Mouse (Mus musculus) limb, embryonic 13.5 days (tissue): Measurements from ENCODE around the gene Hnrnph2. TPM values are rescaled to one million over a fixed set of nuclear protein-coding genes. Genes with fewer than 3 reads are reported as not detected.

Experiments
- ATAC-seq: fragments of 200-750 bp; cut with Nextera tagmentation; 2 replicates; pipeline ENCODE4 v1.8.0; 2017; ENCODE audit warnings: low read depth, moderate number of reproducible peaks, moderate TSS enrichment; ENCODE audit not compliant: low FRiP score
- H3K27ac ChIP-seq: fragments of 300-500 bp; sonication (generic); 2 replicates; pipeline ENCODE4 v1.5.1; 2015; ENCODE audit warnings: inconsistent platforms, mild to moderate bottlenecking, moderate library complexity
- H3K27me3 ChIP-seq: fragments of 300-500 bp; sonication (generic); 2 replicates; pipeline ENCODE4 v1.6.1; 2015; ENCODE audit warnings: mild to moderate bottlenecking, inconsistent platforms
- H3K36me3 ChIP-seq: fragments of 300-500 bp; sonication (generic); 2 replicates; pipeline ENCODE4 v1.6.1; 2015; ENCODE audit warnings: inconsistent platforms, mild to moderate bottlenecking, moderate library complexity
- H3K4me1 ChIP-seq: fragments of 300-500 bp; sonication (generic); 2 replicates; pipeline ENCODE4 v1.6.1; 2015; ENCODE audit warnings: inconsistent platforms
- H3K4me2 ChIP-seq: fragments of 300-500 bp; sonication (generic); replicated peaks from 2 replicates; pipeline ENCODE4 v1.6.1; 2015; ENCODE audit warnings: inconsistent platforms, mild to moderate bottlenecking, moderate library complexity
- H3K4me3 ChIP-seq: fragments of 300-500 bp; sonication (generic); 2 replicates; pipeline ENCODE4 v1.5.1; 2015; ENCODE audit warnings: moderate library complexity, mild to moderate bottlenecking, inconsistent platforms
- H3K9ac ChIP-seq: fragments of 300-500 bp; sonication (generic); 2 replicates; pipeline ENCODE4 v1.6.1; 2015; ENCODE audit warnings: mild to moderate bottlenecking, inconsistent platforms
- H3K9me3 ChIP-seq: fragments of 300-500 bp; sonication (generic); 2 replicates; pipeline ENCODE4 v1.6.1; 2016; ENCODE audit warnings: inconsistent platforms
- WGBS: fragments of 180-500 bp; shearing (Covaris S2); methylation state at CpG from one replicate; pipeline ENCODE4 v1.1.7; 2015; 5-methylcytosine and 5-hydroxymethylcytosine counted together
- polyA plus RNA-seq: library from polyadenylated mRNA; unstranded; fragments of >200 nt; fragmentation: Nextera tagmentation; extraction: Ambion mirVana; gene quantifications from 2 replicates; pipeline ENCODE4 v1.2.1, GENCODE M21; 2015

Hnrnph2 gene
- 162 and 163 TPM in 2 replicates for polyA plus RNA-seq

DNA sequence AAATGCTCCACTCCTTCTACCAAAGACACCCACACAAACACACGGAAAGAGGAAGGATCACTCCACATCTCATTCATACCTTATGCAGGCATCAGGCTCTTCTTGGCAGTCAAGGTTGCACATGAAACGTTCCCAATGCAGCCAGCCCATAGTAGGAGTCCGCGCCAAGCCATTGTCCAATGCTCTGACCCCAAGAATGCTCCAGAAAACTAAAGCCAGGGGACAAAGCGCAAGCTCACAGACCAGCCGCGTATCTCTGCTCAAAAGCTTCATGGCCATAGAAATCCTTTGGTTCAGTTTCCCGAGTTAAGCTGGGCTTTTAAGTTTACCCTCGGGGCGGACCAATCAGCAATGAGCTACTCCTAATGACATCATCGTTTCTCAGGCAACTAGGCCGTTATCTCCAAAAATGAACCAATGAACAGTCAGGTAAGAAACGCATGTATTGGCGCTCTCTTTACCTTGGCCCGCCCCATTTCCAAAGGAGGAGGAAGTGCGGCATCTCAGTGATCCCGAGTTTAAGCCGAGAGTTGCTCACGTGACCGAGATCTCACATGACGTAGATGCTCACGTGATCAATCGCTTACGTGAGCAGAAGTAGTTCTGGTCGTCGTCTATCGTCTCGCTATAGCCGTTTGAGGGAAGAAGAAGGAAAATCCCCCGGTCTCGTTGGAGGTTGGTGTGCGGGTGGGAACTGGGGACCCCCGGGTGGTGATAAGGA lies at the start of gene Hnrnph2, which contains the start of gene Gla:
Hnrnph2 (plus strand) TSS at position 521 of the 721 bp plus-strand sequence.
Gla (minus strand) TSS at position 467 of the 721 bp plus-strand sequence.
- Histone ChIP-seq H3K9me3 (no peaks in the 10 kb centered on the region), H3K36me3 (no peaks in the 10 kb centered on the region), H3K4me3 (peak within 1 kb of the TSS; percentile 54), H3K4me2 (peak within 1 kb of the TSS; percentile 67), H3K4me1 (peaks cover 9% of the 10 kb centered on the region), H3K27me3 (peaks cover 6% of the 10 kb centered on the region; the same call in 1 of the 2 replicates), H3K27ac (peak within 1 kb of the TSS; percentile 86), H3K9ac (peak within 1 kb of the TSS; percentile 69)
- peak; percentile 97 for ATAC-seq
- WGBS, result 21% methylated on average over 33 of the region's 33 CpGs

DNA sequence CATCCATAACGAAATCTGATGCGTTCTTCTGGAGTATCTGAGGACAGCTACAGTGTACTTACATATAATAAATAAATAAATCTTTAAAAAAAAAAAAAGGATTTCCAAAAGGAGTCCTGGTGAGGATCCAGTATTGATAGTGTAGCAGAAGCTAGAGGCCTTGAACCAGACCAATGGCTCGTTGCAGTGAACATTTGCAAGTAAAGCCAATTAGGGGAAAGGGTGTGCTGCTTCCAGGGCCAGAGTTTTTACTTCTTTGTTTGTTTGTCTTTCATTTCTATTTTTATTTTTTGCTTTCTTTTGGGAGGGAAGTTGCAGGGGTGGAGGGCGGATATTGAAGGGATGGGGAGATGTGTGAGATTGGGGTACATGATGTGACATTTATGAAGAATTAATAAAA lies 47.7 kb upstream of the Hnrnph2 start:
- H3K4me1 ChIP-seq, result no peaks in the 10 kb centered on the region
- no peak overlapping the region for H3K9ac ChIP-seq
- H3K36me3 ChIP-seq, result no peaks in the 10 kb centered on the region
- H3K27me3 ChIP-seq, result no peaks in the 10 kb centered on the region; the same call in 1 of the 2 replicates
- WGBS, result 90% methylated on average over 4 of the region's 4 CpGs
- no peak overlapping the region for H3K4me3 ChIP-seq
- ATAC-seq, result no peak
- no peak overlapping the region for H3K4me2 ChIP-seq
- no peaks in the 10 kb centered on the region for H3K9me3 ChIP-seq
- H3K27ac ChIP-seq, result no peak overlapping the region

GRCm38 (mm10) chrX:134554425-134554824 lies 46.6 kb upstream of the Hnrnph2 start:
- H3K36me3 ChIP-seq, result no peaks in the 10 kb centered on the region

DNA sequence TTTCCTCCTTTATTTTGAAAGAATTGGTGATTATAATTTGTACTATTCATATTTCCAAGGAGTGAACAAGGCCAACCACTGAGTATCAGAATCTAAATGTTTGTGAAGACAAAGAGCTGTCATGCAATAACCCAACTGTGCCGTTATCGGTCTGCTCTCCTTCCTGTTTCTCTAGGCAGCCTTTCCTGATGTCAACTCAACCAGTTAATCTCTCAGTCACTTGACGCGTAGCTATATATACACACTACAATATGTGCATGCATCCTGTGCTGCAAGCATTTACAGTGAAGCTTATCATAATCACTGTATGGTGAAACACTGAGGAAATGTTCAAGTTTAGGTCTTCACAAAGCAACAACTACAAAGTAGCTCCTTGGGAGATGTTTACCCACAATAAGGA lies 36.7 kb upstream of the Hnrnph2 start:
- H3K27me3 ChIP-seq, result peaks cover 4% of the 10 kb centered on the region; the same call in 1 of the 2 replicates
- H3K4me2 ChIP-seq, result no peak overlapping the region
- no peak overlapping the region for H3K9ac ChIP-seq
- no peaks in the 10 kb centered on the region for H3K36me3 ChIP-seq
- H3K4me3 ChIP-seq, result no peak overlapping the region
- no peaks in the 10 kb centered on the region for H3K9me3 ChIP-seq
- no peak overlapping the region for H3K27ac ChIP-seq
- WGBS, result 87% methylated on average over 4 of the region's 4 CpGs
- H3K4me1 ChIP-seq, result no peaks in the 10 kb centered on the region
- no peak for ATAC-seq

More at GRCm38 (mm10) chrX:134554425-134554824, 46.6 kb upstream of the Hnrnph2 start:
- H3K4me2 ChIP-seq, result no peak overlapping the region
- H3K27me3 ChIP-seq, result no peaks in the 10 kb centered on the region; the same call in 1 of the 2 replicates
- no peak overlapping the region for H3K27ac ChIP-seq
- H3K4me3 ChIP-seq, result no peak overlapping the region
- no peaks in the 10 kb centered on the region for H3K9me3 ChIP-seq
- no peak overlapping the region for H3K9ac ChIP-seq
- no peaks in the 10 kb centered on the region for H3K4me1 ChIP-seq
- WGBS, result 68% methylated on average over 6 of the region's 6 CpGs
- ATAC-seq, result no peak

- Histone ChIP-seq H3K4me3 (no peak overlapping the region), H3K9ac (no peak overlapping the region), H3K36me3 (no peaks in the 10 kb centered on the region), H3K4me1 (no peaks in the 10 kb centered on the region), H3K27me3 (peaks cover 4% of the 10 kb centered on the region; the same call in 1 of the 2 replicates), H3K27ac (no peak overlapping the region), H3K9me3 (no peaks in the 10 kb centered on the region), H3K4me2 (no peak overlapping the region)
- 79% methylated on average over 8 of the region's 8 CpGs for WGBS
- ATAC-seq, result no peak
Observed at GRCm38 (mm10) chrX:134566536-134567222, 34.3 kb upstream of the Hnrnph2 start.

DNA sequence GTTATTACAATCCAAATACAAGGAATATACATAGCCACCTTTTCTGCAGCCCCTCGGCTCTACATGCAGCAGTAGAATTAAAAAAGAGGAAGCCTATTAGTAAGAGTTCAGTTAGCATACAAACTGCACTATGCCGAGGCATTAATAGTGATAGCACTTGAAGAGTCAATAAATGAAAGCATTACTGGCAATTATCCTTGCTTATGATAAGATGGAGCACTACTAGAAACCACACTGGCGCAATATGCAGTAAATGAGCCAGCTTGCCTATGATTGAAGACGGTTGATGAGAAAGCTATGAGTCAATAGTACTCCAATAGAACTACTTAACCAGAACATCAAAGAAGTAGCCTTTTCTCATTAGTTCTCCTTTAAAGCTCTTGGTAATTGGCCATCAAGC lies 23.1 kb upstream of the Hnrnph2 start:
- Histone ChIP-seq H3K9ac (no peak overlapping the region), H3K9me3 (no peaks in the 10 kb centered on the region), H3K27ac (no peak overlapping the region), H3K4me3 (no peak overlapping the region), H3K4me2 (no peak overlapping the region), H3K4me1 (no peaks in the 10 kb centered on the region), H3K36me3 (no peaks in the 10 kb centered on the region), H3K27me3 (peaks cover 5% of the 10 kb centered on the region; the same call in 1 of the 2 replicates)
- 72% methylated on average over 4 of the region's 4 CpGs for WGBS
- ATAC-seq, result no peak

- no peaks in the 10 kb centered on the region for H3K4me1 ChIP-seq
- no peak overlapping the region for H3K27ac ChIP-seq
- H3K36me3 ChIP-seq, result no peaks in the 10 kb centered on the region
- peaks cover 6% of the 10 kb centered on the region; the same call in 1 of the 2 replicates for H3K27me3 ChIP-seq
- no peak overlapping the region for H3K4me2 ChIP-seq
- no peak overlapping the region for H3K9ac ChIP-seq
- H3K4me3 ChIP-seq, result no peak overlapping the region
- ATAC-seq, result no peak
- WGBS, result 85% methylated on average over 14 of the region's 14 CpGs
- H3K9me3 ChIP-seq, result no peaks in the 10 kb centered on the region
Observed at GRCm38 (mm10) chrX:134580528-134581305, 20.3 kb upstream of the Hnrnph2 start.

GRCm38 (mm10) chrX:134582270-134582669 lies 18.7 kb upstream of the Hnrnph2 start:
- Histone ChIP-seq H3K4me1 (peaks cover 7% of the 10 kb centered on the region; the same call in 1 of the 2 replicates), H3K4me2 (no peak overlapping the region), H3K36me3 (no peaks in the 10 kb centered on the region), H3K27me3 (peaks cover 6% of the 10 kb centered on the region; the same call in 1 of the 2 replicates), H3K9ac (no peak overlapping the region), H3K4me3 (no peak overlapping the region), H3K27ac (no peak overlapping the region), H3K9me3 (no peaks in the 10 kb centered on the region)
- ATAC-seq, result no peak
- 89% methylated on average over 10 of the region's 11 CpGs for WGBS

GRCm38 (mm10) chrX:134582888-134583669 lies 17.9 kb upstream of the Hnrnph2 start, which contains the start of gene Btk:
TSS of gene Btk (minus strand) at chrX:134583570.
- WGBS, result 84% methylated on average over 11 of the region's 11 CpGs
- peaks cover 4% of the 10 kb centered on the region; the same call in 1 of the 2 replicates for H3K27me3 ChIP-seq
- no peaks in the 10 kb centered on the region for H3K36me3 ChIP-seq

GRCm38 (mm10) chrX:134585103-134586002 lies 15.6 kb upstream of the Hnrnph2 start, which contains the start of gene Rpl36a:
TSS of gene Rpl36a (plus strand) at chrX:134585654.
- peak within 1 kb of the TSS; percentile 74 for H3K9ac ChIP-seq
- peak; percentile 98 for ATAC-seq
- H3K36me3 ChIP-seq, result peaks cover 2% of the 10 kb centered on the region; the same call in 1 of the 2 replicates
- H3K27me3 ChIP-seq, result peaks cover 4% of the 10 kb centered on the region; the same call in 1 of the 2 replicates
- H3K4me1 ChIP-seq, result peaks cover 7% of the 10 kb centered on the region; the same call in 1 of the 2 replicates
- 14% methylated on average over 45 of the region's 45 CpGs for whole genome bisulfite sequencing
- H3K9me3 ChIP-seq, result no peaks in the 10 kb centered on the region
- peak within 1 kb of the TSS; percentile 55 for H3K4me3 ChIP-seq
- H3K27ac ChIP-seq, result peak within 1 kb of the TSS; percentile 86
- peak within 1 kb of the TSS; percentile 69 for H3K4me2 ChIP-seq

More at GRCm38 (mm10) chrX:134582888-134583669, 17.9 kb upstream of the Hnrnph2 start, which contains the start of gene Btk:
- Histone ChIP-seq H3K9ac (no peak within 1 kb of the TSS), H3K9me3 (no peaks in the 10 kb centered on the region), H3K4me2 (no peak within 1 kb of the TSS), H3K4me3 (no peak within 1 kb of the TSS), H3K4me1 (peaks cover 7% of the 10 kb centered on the region; the same call in 1 of the 2 replicates), H3K27ac (no peak within 1 kb of the TSS)
- ATAC-seq, result no peak
